Mouse (Mus musculus) heart, postnatal 0 days (tissue): Measurements from ENCODE around the gene Islr. TPM values are rescaled to one million over a fixed set of nuclear protein-coding genes. Genes with fewer than 3 reads are reported as not detected.

ENCODE experiments used
- ATAC-seq: fragments of 200-750 bp; cut with Nextera tagmentation; 2 replicates; pipeline ENCODE4 v1.8.0; 2017; ENCODE audit warnings: low read depth, moderate number of reproducible peaks, moderate library complexity; ENCODE audit not compliant: insufficient read depth
- DNase-seq: peaks from one replicate; pipeline ENCODE4 v3.0.0-alpha.2; 2016; ENCODE audit warnings: low spot score
- H3K27ac ChIP-seq: fragments of 300-500 bp; sonication (generic); 2 replicates; pipeline ENCODE4 v1.5.1; 2014; ENCODE audit warnings: low read depth, mild to moderate bottlenecking
- H3K27me3 ChIP-seq: fragments of 300-500 bp; sonication (generic); 2 replicates; pipeline ENCODE4 v1.6.1; 2014; ENCODE audit warnings: low read length, mixed read lengths; ENCODE audit not compliant: control insufficient read depth, insufficient read depth
- H3K36me3 ChIP-seq: fragments of 300-500 bp; sonication (generic); replicated peaks from 2 replicates; pipeline ENCODE4 v1.6.1; 2014; ENCODE audit warnings: low read length, mixed read lengths; ENCODE audit not compliant: control insufficient read depth, insufficient read depth
- H3K4me1 ChIP-seq: fragments of 300-500 bp; sonication (generic); 2 replicates; pipeline ENCODE4 v1.6.1; 2014; ENCODE audit warnings: antibody characterized with exemption; ENCODE audit not compliant: control insufficient read depth, insufficient read depth
- H3K4me2 ChIP-seq: fragments of 300-500 bp; sonication (generic); 2 replicates; pipeline ENCODE4 v1.6.1; 2014; ENCODE audit warnings: low read depth, mild to moderate bottlenecking, low read length, moderate library complexity
- H3K4me3 ChIP-seq: fragments of 300-500 bp; sonication (generic); 2 replicates; pipeline ENCODE4 v1.5.1; 2014; ENCODE audit warnings: low read depth, low read length
- H3K9ac ChIP-seq: fragments of 300-500 bp; sonication (generic); replicated peaks from 2 replicates; pipeline ENCODE4 v1.6.1; 2014; ENCODE audit warnings: low read depth, low read length, mixed read lengths
- H3K9me3 ChIP-seq: fragments of 300-500 bp; sonication (generic); replicated peaks from 2 replicates; pipeline ENCODE4 v1.6.1; 2016; ENCODE audit warnings: low read length; ENCODE audit not compliant: control insufficient read depth
- CTCF ChIP-seq: IDR thresholded peaks from 2 replicates; pipeline ENCODE4 v1.5.1; 2016; ENCODE audit warnings: antibody characterized with exemption, control low read depth, low read depth
- EP300 ChIP-seq: IDR thresholded peaks from 2 replicates; pipeline ENCODE4 v1.6.1; 2016; ENCODE audit warnings: antibody characterized with exemption, low read depth
- WGBS: fragments of 180-500 bp; shearing (Covaris S2); extraction: QIAGEN DNeasy Blood & Tissue Kit; methylation state at CpG from one replicate; pipeline ENCODE4 v1.1.7; 2014; 5-methylcytosine and 5-hydroxymethylcytosine counted together
- polyA plus RNA-seq: library from polyadenylated mRNA; unstranded; fragments of >200 nt; fragmentation: Nextera tagmentation; extraction: Ambion mirVana; gene quantifications from 2 replicates; pipeline ENCODE4 v1.2.1, GENCODE M21; 2015
- total RNA-seq: library from RNA; depleted of rRNA; stranded (reverse); fragments of >200 nt; gene quantifications from 2 replicates; pipeline ENCODE4 v1.2.3, GENCODE M21; 2014; ENCODE audit warnings: low replicate concordance

Islr gene
- total and polyA plus RNA-seq, 2 experiments from 2014 or later: 14.4 to 39.9 TPM

DNA sequence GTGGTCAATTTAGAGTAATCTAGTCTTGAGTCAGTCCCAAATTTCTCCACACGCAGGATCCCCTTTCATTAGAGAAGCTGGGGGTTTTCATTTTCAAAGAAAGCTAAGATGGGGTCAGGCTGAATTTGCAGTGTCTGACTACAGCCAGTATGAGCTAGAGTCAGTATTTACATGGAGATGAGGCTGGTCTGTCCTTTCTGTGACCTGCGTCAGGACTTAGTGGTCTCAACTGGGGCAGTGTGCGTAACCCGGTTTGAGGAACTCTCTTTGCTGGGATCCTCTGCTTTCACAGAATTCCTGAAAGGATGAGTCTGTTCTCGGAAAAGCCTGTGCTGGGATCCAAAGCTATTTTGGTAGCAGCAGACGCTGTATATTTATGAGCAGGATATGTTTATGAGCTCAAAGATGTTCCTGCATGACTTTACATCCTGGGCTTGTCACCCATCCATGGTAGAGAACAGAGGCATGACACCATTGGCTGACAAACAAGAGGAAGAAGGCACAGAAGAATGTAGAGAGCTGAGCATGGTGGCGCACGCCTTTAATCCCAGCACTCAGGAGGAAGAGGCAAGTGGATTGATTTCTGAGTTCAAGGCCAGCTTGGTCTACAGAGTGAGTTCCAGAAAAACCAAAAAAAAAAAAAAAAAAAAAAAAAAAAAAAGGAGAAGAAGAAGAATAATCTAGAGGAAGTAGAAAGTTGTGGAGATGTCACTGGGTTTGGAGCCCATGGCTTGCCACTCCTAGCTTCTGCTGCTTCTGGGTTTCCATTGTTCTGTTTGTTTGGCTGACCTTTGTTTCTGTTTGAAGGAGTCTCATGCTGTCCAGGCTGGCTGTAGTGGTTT is 5.6 kb upstream of the Islr start:
- no peaks in the 10 kb centered on the region for H3K27me3 ChIP-seq
- no peaks in the 10 kb centered on the region for H3K9me3 ChIP-seq
- H3K4me2 ChIP-seq: no peak overlapping the region
- WGBS: 78% methylated on average over 8 of the region's 8 CpGs
- H3K4me1 ChIP-seq: peaks cover 13% of the 10 kb centered on the region
- H3K27ac ChIP-seq: no peak overlapping the region
- no peak for ATAC-seq
- no peak overlapping the region for H3K4me3 ChIP-seq
- DNase-seq: no peak
- no peaks in the 10 kb centered on the region for H3K36me3 ChIP-seq
- TF ChIP-seq CTCF (no peak), EP300 (no peak)
- H3K9ac ChIP-seq: no peak overlapping the region

DNA sequence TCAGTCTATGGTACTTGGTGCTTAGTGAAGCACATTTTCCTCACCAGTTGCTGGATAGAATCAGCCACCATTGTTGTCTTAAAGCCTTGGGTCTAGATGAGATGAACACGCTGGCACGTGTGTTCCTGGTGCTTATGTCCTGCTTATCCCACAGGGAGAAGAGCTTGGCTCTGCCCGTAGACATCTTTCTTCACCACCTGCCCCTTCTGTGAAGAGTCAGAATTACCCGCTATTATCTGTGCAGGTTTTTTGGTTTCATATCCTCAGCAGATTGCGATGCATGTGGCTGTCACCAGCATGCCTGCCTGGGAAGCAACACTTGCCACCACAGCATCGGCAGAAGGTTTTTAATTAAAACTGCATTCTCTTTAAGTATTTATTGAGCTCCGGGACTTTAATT is 1.9 kb upstream of the Islr start:
- Histone ChIP-seq H3K27ac (no peak overlapping the region), H3K4me1 (peaks cover 7% of the 10 kb centered on the region), H3K36me3 (no peaks in the 10 kb centered on the region), H3K9ac (no peak overlapping the region), H3K4me3 (no peak overlapping the region), H3K9me3 (no peaks in the 10 kb centered on the region), H3K27me3 (peaks cover 31% of the 10 kb centered on the region), H3K4me2 (no peak overlapping the region)
- ATAC-seq (no peak), DNase-seq (no peak)
- no peak for TF ChIP-seq CTCF
- no peak for TF ChIP-seq EP300
- WGBS: 83% methylated on average over 7 of the region's 7 CpGs

DNA sequence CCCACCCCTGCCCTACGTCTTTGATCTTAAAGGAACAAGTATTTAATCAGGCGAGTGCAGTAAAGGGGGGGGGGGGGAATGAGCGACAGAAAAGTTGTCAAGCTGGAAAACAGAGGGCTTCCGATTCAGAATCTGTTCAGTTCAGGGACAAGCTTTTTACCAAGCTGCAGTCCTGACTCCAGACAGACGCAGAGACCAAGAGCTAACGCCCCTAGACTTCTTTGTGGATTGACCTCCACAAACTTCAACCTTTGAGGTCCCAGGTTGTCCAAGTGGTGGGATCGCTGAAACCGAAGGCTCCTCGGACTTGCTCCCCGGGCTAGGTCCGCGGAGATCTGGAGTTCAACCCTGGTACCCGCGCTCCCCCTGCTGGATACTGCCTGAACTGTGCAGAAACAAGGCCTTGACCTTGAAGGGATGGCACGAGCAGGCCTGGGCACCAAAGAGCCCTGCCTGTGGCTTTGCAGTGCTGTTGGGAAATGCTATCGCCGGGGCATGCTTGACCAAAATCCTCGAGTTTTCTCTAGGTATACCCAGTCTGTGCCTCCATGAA is 418 bp upstream of the Islr start:
- Histone ChIP-seq H3K4me3 (peak overlapping the region; percentile 47), H3K9ac (no peak overlapping the region), H3K9me3 (no peaks in the 10 kb centered on the region), H3K4me2 (peak overlapping the region; percentile 66), H3K27ac (no peak overlapping the region), H3K27me3 (peaks cover 46% of the 10 kb centered on the region), H3K36me3 (no peaks in the 10 kb centered on the region), H3K4me1 (no peaks in the 10 kb centered on the region)
- peak; percentile 90 for ATAC-seq
- TF ChIP-seq EP300: no peak
- TF ChIP-seq CTCF: peak; percentile 96
- 4% methylated on average over 18 of the region's 18 CpGs for WGBS
- peak; percentile 84 for DNase-seq

DNA sequence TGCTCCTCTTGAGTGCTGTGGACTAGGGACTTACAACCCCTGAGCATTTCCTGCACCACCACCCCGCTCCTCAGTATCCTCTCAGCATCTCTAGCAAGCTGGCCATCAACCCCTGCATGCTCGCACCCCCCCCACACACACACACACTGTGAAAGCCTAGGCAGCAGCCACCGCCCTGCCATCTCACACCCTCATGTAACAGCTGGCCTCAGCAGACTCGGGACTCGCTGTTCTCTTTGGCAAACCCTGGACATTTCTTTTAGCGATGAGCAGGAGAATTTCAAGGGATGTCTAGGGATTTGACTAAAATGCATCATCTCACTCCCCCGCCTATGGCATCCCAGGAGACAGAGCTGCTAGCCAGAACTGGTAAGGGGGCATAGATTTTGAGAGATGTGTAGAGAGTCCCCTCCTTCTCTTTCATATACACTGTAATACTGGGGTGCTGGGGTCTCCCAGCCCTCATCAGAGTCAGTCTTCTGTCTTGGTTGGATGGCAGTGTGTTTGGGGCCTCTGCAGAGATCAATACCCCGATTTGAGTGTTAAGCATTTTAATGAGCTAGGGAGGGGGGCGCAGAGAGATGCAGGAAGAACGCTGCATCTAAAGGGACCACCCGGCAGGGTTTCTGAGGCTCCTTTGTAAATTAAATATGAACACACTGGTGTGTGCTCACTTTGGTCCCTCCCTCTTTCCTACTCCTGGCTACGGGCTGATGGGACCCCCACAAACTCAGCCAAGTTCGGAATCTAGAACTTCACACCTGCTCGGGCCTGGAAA is 1.2 kb downstream of the Islr start:
- peaks cover 63% of the 10 kb centered on the region for H3K27me3 ChIP-seq
- WGBS: 7% methylated on average over 14 of the region's 14 CpGs
- DNase-seq: no peak
- H3K4me2 ChIP-seq: no peak overlapping the region
- no peaks in the 10 kb centered on the region for H3K36me3 ChIP-seq
- H3K9me3 ChIP-seq: no peaks in the 10 kb centered on the region
- H3K4me1 ChIP-seq: peaks cover 15% of the 10 kb centered on the region
- H3K4me3 ChIP-seq: no peak overlapping the region
- no peak for TF ChIP-seq CTCF
- TF ChIP-seq EP300: no peak
- no peak overlapping the region for H3K9ac ChIP-seq
- no peak overlapping the region for H3K27ac ChIP-seq
- ATAC-seq: no peak

DNA sequence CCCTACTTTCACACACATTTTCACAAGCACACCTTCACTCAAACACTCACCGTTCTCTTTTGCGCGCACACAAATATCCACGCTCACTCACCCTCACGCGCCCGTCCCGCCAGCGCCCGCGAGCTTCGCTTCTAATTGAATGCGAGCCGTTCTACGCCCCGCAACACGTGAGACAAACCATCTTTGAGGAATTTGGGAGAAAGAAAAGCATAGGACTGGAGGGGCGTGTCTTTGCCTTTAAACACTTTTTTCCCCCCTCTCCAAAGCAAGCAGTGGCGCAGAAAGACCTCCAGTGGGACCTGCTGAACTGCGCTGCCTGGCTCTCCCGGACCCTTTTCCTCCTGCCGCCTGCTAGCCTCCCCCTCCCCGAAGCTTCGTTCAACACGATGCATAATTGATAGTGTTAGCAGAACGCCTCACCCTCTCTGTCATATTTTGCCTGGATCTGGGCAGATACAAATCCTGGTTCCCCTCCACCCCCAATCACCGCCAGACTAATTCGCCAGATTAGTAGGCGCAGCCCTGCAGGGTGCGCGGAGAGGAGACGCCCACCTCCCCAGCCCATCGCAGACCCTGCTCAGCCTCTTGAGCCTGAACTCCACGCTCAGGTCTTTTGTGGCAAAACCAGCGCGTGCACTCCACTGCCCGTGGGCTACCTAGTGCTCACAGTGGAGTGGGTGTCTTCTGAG is 2.1 kb downstream of the Islr start:
- no peak overlapping the region for H3K9ac ChIP-seq
- ATAC-seq: no peak
- no peak for TF ChIP-seq CTCF
- no peak for TF ChIP-seq EP300
- no peak for DNase-seq
- H3K4me1 ChIP-seq: peaks cover 19% of the 10 kb centered on the region
- no peak overlapping the region for H3K4me2 ChIP-seq
- peaks cover 71% of the 10 kb centered on the region for H3K27me3 ChIP-seq
- no peak overlapping the region for H3K27ac ChIP-seq
- no peak overlapping the region for H3K4me3 ChIP-seq
- WGBS: 2% methylated on average over 37 of the region's 37 CpGs
- H3K9me3 ChIP-seq: no peaks in the 10 kb centered on the region
- H3K36me3 ChIP-seq: no peaks in the 10 kb centered on the region
